Mouse (Mus musculus): ENCODE measurements around the gene Fv1.

DNA sequence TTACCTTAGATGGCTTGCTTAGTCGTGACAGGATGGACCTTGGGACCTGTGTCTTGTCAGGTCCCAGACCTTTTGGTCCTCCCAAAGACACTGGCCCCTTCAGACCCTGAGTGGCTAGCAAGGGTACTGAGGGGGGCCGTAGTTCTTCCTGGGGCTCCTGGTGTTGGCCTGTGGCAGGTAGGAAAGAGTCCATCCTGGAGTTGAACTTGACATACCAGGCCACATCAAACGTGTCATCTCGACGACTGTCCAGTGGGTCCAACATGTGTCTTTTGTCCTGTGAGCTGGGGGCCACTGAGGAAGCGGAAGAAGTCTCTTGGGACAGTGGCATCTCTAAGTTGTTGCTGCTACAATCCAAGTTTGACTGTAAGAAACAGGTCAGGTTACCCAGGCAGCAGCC lies 3.1 kb upstream of the Fv1 start:
- TF ChIP-seq CTCF (IDR thresholded peaks at IDR 0.05), result no peak
- TF ChIP-seq EP300 (IDR thresholded peaks at IDR 0.05), result no peak

Measured in lung, postnatal 0 days (tissue).